Mouse (Mus musculus) adrenal gland, postnatal 14 days (tissue): ENCODE data around the gene Ppp2r5d. TPM values are rescaled to one million over a fixed set of nuclear protein-coding genes. Genes with fewer than 3 reads are reported as not detected.

Experiments
- DNase-seq: peaks from one replicate; pipeline ENCODE4 v3.0.0; 2021; ENCODE audit warnings: mixed read lengths
- total RNA-seq: library from RNA; stranded (reverse); gene quantifications from 2 replicates; pipeline ENCODE4 v1.2.3, GENCODE M21; 2021

The Ppp2r5d gene
- total RNA-seq, 1 experiment from 2014 or later, result 47.1 TPM

GRCm38 (mm10) chr17:46680760-46681373 is 24.0 kb downstream of the Ppp2r5d start, which contains the start of gene Klhdc3:
TSS of gene Klhdc3 (minus strand) at chr17:46680914.
- DNase-seq, result peak; percentile 99

- peak; percentile 76 for DNase-seq
Observed at GRCm38 (mm10) chr17:46679843-46680759, 24.8 kb downstream of the Ppp2r5d start.

- no peak for DNase-seq
Observed at GRCm38 (mm10) chr17:46678911-46679310, 26.0 kb downstream of the Ppp2r5d start.

GRCm38 (mm10) chr17:46678416-46678815 is 26.5 kb downstream of the Ppp2r5d start, which contains the start of gene Mea1:
TSS of gene Mea1 (plus strand) at chr17:46678793.
- no peak for DNase-seq

- DNase-seq, result no peak
Observed at GRCm38 (mm10) chr17:46674530-46675283, 30.2 kb downstream of the Ppp2r5d start.

- DNase-seq, result peak; percentile 96
Observed at GRCm38 (mm10) chr17:46673850-46674529, 30.9 kb downstream of the Ppp2r5d start, which contains the start of gene Rrp36. TSS of gene Rrp36 (minus strand) at chr17:46674352.

- no peak for DNase-seq
Observed at GRCm38 (mm10) chr17:46669911-46670310, 35.0 kb downstream of the Ppp2r5d start.

GRCm38 (mm10) chr17:46667712-46668111 is 37.2 kb downstream of the Ppp2r5d start:
- peak; percentile 72 for DNase-seq

GRCm38 (mm10) chr17:46662730-46663129 is 42.2 kb downstream of the Ppp2r5d start:
- no peak for DNase-seq

- DNase-seq, result no peak
Observed at GRCm38 (mm10) chr17:46661981-46662380, 42.9 kb downstream of the Ppp2r5d start.

GRCm38 (mm10) chr17:46661351-46661750 is 43.6 kb downstream of the Ppp2r5d start:
- no peak for DNase-seq

GRCm38 (mm10) chr17:46656054-46656453 is 48.9 kb downstream of the Ppp2r5d start:
- DNase-seq, result no peak

GRCm38 (mm10) chr17:46651755-46652547 is 53.0 kb downstream of the Ppp2r5d start:
- DNase-seq, result no peak

- DNase-seq, result no peak
Observed at GRCm38 (mm10) chr17:46651292-46651691, 53.6 kb downstream of the Ppp2r5d start.

GRCm38 (mm10) chr17:46650232-46651031 is 54.5 kb downstream of the Ppp2r5d start, which contains the start of gene Cul7:
TSS of gene Cul7 (plus strand) at chr17:46650337.
- DNase-seq, result peak; percentile 96

- peak; percentile 35 for DNase-seq
Observed at GRCm38 (mm10) chr17:46649811-46650210, 55.1 kb downstream of the Ppp2r5d start.

- no peak for DNase-seq
Observed at GRCm38 (mm10) chr17:46648436-46648835, 56.5 kb downstream of the Ppp2r5d start.

GRCm38 (mm10) chr17:46647279-46647678 is 57.6 kb downstream of the Ppp2r5d start:
- DNase-seq, result no peak

- DNase-seq, result no peak
Observed at GRCm38 (mm10) chr17:46646322-46646662, 58.6 kb downstream of the Ppp2r5d start.
